Mouse (Mus musculus) skeletal muscle tissue, adult 2 months (tissue): Measurements from ENCODE around the gene Trpc4ap.

Experiments
- DNase-seq: peaks from one replicate; pipeline ENCODE4 v3.0.0-alpha.2; 2012; ENCODE audit warnings: low read depth, low spot score

The Trpc4ap gene

DNA sequence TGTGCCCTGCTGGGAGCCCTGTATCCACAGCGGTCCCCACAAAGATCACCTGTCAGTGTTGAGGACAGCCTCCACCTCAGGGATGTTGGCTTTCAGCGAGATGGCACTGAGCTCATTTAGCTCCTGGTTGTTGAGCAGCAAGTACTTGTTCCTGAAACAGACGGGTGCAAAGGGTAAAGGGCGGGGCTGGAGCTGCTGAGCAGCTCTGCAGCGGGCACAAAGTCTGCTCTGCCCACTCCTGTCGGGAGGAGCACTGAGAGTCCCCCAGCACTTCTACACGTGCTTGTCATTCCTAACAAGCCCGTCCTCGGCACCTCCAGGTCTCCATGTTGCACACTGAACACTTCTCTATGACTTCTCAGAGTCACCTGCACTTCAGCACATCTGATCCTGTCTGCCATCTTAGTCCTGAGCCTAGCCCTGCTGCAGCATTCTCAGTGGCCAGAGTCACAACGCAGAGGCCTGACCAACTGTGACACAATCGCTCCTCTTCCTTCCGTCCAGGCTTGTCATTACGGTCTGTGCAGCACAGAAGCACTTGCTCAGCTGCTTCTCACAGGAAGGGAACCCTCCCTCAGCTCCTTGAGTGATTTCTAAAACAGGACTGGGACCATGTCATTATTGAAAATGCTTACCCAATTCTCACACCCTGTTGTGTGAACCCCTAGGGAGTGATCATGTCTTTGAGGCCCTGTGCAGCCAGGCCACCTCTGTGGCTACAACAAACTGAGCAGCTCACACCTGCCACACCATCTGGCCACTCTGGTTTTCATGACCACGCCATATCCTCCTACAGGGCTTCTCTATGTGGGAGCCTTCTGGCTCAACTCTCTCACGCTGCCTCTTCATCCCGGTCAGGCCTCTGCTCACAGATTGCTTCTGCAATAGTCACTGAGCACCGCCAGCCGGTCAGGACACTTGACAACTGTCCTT lies 50.4 kb downstream of the Trpc4ap start:
- no peak for DNase-seq

DNA sequence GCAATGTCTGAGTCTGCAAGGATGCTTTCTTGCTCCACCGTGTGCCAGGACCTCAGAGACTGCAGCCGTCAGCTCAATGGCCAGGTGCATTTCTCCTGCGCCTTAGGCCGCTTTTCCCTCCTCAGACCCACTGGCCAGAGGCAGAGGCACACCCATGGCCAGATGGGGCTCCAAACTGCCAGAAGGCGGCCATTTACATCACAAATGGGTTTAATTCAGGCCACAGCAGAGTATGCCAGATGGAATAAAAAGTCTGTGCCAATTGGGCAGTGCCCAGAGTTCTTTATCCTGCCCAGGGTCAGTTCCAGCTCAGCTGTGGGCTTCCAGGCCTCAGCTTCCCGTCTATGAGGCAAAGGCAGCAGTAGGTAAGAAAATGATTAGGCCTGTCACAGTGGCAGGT lies 51.5 kb downstream of the Trpc4ap start:
- no peak for DNase-seq

DNA sequence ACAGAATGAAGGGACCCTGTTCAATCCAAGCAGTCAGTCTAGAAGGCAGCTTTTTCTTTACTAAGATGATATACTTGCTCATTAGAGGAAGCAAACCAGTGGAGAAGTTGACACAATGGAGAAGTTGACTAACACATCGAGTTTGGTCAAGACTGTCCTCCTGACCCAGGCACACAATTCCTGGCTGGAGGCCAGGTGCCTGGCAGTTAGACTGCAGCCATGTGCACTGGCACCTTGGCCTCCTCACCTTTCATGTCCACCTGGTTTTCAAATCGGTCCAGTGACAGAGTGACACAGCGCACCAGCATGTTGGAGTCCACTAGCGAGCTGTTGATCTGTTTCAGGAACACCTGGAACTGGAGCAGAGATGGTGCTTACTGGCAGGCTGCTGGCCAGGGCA lies 54.8 kb downstream of the Trpc4ap start:
- DNase-seq, result no peak

DNA sequence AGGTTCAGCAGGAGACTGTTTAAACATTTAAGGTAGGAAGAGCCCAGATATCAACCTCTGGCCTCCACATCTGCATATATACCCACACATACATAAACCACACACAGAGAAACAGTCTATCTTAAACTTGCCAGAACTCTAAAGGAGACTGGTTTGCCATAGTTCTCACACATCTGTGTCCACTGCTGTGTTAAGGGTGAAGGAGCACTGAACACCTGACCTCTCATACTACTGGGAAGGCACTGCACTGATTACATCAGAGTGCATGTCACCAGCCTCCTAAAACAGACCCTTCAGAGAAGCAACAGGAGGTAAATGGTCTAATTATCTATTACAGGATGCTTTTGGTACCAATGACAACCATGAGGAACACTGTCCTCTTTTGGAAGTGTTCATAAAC lies 55.3 kb downstream of the Trpc4ap start:
- DNase-seq, result no peak

DNA sequence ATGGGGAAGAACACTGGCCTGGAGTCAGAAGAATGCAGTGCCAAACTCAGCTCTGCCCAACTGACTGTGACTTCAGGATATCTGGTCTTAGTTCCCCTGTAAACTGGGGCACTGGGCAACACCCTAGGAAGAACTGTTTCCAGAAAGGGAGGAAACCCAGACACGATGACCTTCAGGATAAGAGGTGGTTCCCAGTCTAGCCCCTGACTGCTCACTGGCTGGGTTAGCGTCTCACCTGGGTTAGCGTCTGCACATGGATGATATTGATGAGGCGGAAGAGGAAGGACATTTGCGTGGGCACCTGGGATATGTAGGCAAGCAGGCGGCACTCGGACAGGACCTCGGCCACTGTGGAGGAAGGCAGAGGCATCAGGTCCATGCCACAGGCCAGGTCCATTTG lies 56.2 kb downstream of the Trpc4ap start:
- no peak for DNase-seq

DNA sequence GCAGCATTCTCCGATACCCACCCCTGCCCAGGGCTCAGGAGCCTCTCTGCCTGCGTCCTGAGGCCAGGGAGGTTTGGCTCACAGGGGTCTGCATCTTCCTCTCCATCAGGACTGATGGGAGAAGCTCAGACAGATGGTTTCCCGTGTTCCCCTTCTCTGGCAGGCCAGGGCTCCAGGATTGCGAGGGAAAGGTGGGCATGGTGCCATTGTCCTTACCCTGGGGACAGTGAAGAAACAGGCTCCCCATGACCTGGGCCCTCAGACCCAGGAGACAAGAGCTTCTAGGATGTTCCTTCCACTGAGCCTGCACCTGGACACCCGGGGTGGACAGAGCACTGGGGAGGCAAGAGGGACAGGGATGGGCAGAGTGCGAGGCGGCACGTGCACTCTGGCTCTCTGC lies 57.6 kb downstream of the Trpc4ap start:
- no peak for DNase-seq

DNA sequence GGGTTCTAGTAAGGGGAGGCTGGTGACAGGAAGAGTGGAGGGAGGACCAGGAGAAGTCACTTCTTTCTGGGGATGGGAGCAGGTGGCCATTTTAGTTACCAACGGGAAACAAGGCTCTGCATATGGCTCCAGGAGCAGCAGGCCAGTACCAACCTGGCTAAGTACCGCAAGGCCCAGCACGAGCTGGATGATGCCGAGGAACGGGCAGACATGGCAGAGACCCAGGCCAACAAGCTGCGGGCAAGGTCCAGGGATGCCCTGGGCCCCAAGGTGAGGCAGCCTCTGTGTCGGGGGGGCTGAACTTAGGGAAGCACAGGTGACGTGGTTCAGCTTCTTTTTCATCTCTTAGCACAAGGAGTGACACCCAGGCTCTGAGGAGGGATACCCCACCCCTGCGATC lies 58.5 kb downstream of the Trpc4ap start:
- DNase-seq, result no peak

DNA sequence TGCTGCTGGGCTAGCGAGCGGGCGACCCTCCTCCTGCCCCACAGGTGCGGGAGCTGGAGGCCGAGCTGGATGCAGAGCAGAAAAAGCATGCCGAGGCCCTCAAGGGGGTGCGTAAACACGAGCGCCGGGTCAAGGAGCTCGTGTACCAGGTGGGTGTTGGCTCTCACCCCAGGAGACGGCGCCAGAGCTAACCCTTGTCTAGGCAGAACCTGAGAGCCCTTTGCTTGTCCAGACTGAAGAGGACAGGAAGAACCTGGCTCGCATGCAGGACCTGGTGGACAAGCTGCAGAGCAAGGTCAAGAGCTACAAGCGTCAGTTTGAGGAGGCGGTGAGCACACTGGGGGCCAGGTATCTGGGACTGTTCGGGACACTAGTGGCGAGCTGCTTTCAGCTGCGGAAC lies 59.1 kb downstream of the Trpc4ap start:
- no peak for DNase-seq

DNA sequence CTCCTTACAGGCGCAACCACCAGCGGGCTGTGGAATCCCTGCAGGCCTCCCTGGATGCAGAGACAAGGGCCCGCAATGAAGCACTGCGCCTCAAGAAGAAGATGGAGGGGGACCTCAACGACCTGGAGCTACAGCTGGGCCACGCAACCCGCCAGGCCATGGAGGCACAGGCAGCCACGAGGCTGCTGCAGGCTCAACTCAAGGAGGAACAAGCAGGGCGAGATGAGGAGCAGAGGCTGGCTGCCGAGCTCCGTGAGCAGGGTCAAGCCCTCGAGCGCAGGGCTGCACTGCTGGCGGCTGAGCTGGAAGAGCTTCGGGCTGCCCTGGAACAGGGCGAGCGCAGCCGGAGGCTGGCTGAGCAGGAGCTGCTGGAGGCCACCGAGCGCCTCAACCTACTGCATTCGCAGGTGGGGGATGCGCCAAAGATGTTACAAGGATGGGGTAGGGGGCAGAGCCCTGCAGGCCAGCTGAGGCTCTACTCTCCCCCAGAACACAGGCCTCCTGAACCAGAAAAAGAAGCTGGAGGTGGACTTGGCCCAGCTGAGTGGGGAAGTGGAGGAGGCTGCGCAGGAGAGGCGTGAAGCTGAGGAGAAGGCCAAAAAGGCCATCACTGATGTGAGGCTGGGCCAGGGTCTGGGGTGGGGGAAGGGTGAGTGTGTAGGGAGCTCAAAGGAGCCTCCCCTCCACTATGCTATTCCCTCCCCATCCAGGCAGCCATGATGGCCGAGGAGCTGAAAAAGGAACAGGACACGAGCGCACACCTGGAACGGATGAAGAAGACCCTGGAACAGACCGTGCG lies 59.8 kb downstream of the Trpc4ap start:
- no peak for DNase-seq

DNA sequence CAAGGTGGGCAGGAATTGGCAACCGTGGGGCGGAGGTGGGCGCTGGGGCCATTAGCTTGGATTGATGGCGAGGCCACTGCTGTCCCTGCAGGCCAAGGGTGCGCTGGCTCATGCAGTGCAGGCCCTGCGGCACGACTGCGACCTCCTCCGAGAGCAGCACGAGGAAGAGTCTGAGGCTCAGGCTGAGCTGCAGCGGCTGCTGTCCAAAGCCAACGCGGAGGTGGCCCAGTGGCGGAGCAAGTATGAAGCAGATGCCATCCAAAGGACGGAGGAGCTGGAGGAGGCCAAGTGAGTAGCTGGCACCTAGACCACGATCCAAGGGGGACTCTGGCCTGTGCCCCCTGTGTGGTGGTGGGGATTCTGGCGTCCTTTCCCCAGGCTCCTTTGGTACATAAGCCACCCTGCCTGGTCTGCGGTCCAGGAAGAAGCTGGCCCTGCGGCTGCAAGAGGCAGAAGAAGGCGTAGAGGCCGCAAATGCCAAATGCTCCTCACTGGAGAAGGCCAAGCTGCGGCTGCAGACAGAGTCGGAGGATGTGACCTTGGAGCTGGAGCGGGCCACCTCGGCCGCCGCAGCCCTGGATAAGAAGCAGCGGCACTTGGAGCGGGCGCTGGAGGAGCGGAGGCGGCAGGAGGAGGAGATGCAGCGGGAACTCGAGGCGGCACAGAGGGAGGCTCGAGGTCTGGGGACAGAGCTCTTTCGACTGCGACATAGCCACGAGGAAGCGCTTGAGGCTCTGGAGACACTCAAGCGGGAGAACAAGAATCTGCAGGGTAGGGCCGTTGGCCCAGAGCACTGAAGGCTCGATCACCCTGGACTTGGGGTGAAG lies 61.4 kb downstream of the Trpc4ap start:
- no peak for DNase-seq

DNA sequence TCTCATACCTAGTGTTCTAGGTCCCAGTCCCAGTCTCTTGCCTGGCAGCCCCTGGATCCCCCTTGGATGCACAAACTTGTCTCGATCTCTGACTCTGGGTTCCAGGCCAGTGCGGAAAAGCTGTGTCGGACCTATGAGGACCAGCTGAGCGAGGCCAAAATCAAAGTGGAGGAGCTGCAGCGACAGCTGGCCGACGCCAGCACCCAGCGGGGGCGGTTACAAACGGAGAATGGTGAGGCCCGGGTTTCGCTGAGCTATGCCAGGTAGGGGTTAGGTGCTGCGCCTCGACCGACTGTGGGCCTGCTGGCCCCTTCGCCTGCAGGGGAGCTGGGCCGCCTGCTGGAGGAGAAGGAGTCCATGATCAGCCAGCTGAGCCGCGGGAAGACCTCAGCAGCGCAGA lies 62.0 kb downstream of the Trpc4ap start:
- no peak for DNase-seq

DNA sequence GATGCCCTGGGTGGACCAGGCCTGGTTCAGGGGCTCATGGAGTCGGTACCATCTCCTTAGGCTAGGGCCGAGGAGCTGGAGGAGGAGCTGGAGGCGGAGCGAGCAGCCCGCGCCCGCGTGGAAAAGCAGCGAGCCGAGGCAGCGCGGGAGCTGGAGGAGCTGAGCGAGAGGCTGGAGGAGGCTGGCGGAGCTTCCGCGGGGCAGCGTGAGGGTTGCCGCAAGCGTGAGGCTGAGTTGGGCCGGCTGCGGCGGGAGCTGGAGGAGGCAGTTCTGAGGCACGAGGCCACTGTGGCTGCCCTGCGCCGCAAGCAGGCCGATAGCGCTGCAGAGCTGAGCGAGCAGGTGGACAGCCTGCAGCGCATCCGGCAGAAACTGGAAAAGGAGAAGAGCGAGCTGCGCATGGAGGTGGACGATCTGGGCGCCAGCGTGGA lies 62.9 kb downstream of the Trpc4ap start:
- no peak for DNase-seq

DNA sequence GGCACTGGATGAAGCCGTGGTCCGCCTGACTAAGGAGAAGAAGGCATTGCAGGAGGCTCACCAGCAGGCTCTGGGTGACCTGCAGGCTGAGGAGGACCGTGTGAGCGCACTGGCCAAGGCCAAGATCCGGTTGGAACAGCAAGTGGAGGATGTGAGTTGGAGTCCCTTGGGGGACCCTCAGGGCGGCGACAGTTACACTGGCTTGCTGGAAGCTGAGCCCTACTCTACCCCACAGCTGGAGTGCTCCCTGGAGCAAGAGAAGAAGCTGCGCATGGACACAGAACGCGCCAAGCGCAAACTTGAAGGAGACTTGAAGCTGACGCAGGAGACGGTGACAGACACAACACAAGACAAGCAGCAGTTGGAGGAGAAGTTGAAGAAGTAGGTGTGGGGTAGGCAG lies 63.7 kb downstream of the Trpc4ap start:
- DNase-seq, result no peak

DNA sequence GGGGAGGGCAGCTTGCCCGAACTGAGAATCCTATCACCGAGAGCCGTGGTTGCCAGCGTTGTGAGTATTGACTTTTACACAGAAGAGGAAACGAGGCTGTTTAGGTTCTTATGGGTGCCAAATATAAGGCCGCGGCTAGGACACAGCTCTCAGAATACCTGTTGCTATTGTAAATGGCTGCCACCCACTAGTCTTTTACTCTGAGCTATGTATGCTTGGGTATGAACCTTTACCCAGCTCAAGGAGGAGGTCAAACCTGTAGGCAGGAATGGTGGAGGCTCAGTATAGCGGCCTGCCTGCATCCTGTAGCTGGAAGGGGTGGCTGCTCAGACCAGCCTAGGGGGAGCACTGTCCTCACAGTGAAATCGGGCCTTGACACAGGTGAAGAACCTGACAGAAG lies 64.1 kb downstream of the Trpc4ap start:
- no peak for DNase-seq

DNA sequence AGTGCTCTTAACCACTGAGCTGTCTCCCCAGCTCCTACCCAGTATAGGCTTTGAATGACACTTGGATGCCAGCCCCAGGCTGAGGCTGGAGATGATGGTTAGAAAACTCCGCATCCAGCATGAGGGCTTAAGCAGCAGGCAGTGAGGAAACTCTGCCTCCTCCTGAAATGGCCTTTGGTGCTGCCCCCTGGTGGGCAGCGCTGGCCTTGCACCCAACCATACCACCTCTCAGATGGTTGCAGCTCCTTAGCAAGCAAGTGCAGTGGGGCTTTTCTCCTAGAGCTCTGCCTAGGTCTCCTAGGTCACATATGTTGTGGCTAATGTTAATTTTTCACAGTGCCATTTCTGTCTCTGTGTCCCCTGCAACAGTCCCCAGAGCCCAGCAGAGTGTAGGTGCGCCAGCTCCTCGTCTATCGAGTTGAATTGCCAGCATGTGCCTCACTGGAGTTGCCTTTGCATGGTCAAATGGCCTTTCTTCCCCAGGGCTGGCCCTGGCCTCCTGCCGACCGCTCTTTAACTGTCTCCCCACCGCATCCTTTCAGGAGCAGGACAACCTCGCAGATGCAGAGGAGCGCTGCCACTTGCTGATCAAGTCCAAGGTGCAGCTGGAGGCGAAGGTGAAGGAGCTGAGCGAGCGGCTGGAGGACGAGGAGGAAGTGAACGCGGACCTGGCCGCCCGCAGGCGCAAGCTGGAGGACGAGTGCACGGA lies 65.0 kb downstream of the Trpc4ap start:
- DNase-seq, result peak; percentile 49

DNA sequence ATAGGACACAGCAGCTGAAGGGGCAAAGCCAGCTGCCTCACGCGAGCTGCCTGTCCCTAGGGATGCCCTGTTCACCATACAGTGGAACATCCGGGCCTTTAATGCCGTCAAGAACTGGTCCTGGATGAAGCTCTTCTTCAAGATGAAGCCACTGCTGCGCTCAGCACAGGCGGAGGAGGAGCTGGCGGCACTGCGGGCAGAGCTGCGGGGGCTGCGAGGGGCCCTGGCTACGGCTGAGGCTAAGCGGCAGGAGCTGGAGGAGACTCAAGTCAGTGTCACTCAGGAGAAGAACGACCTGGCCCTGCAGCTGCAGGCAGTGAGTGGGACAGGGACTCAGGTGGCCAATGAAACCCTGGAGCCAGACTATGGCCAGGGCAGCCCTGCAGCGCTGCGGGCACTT lies 65.9 kb downstream of the Trpc4ap start:
- DNase-seq, result no peak

DNA sequence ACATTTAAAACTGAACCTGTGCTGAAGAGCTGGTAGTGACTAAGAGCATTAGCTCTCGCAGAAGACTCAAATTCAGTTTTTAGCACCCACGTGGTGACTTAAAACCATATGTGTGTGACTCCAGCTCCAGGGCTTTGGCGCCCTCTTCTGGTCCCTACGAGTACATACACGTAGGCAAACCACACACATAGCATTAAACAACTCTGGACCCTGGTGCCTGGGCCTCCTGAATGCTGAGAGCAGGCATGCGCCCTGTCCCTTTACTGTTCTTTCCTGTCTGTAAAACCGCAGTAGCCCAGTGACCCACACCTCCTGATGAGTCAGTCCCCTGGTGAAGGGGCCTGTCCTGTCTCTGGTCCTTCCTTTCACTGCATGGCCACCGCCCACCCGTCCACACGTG lies 67.5 kb downstream of the Trpc4ap start:
- peak; percentile 39 for DNase-seq

DNA sequence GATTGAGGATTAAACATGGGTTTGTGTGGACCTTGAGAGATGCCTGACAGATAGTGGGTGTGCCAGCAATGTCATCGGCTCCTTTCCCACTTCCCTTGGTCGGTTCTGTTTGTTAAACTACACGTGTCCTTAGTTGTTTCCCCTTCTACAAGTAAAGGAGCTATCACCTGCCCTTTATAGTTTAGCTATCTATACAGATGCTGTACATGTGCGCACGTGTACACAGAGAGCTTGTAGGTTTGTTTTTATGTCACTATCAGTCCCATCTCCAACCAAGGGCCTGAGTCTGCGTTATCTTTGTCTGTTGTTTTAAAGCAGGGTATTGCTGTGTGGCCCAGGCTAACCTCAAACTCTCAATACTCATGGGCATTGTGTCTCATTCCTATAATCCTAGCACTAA lies 68.2 kb downstream of the Trpc4ap start:
- DNase-seq, result no peak

DNA sequence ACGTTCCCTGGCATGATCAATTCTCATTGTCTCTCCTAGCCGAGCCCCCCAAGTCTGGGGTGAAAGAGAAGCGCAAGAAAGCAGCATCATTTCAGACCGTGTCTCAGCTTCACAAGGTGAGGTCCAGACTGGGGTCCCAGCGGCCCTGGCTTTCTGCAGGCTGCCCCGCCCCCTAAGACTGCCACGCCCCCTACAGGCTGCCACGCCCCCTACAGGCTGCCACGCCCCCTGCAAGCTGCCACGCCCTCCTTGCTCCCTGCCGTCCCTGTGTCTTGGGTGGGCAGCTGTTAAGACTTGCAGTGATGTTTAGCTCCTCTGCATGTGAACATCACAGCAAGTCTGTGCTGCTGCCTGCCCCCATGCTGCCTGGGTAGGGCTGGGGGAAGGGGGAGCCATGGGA lies 69.6 kb downstream of the Trpc4ap start:
- DNase-seq, result no peak

DNA sequence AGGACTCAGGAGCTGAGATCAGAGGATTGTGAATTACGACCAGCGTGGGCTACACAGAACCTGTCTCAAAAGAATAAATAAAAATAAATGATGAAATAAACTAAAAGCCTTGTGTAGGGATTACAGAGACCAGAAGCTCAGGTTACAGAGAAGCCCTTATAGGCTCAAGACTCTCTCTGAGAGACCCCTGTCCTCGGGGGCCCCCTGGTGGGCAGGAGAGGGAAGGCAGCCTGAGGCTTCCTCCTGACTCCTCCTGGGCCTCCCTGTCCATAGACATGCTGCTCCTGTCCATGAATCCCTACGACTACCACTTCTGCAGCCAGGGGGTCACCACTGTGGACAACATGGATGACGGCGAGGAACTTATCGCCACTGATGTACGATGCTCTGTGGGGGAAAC lies 72.4 kb downstream of the Trpc4ap start:
- DNase-seq, result peak; percentile 44

DNA sequence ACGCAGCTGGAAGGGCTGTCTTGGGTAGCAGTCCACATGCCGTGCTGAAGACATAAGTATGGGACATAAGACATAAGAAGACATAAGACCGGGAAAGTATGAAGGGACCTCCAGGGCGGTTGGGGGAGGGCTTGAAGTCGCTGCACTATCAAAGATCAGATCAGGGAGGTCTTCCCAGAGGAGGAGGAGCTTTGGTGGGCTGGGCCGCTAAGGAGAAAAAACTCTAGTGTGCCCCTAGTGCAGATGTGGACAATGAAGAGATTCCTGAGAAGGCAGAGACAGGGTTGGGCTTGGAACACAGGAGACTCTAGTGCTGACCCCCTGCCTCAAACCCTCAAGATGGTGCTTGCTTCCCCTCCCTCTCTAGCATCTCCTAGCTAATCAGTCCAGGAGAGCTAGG lies 75.2 kb downstream of the Trpc4ap start:
- no peak for DNase-seq
